Mouse (Mus musculus) kidney, postnatal 0 days (tissue): ENCODE measurements around the gene Gimap1. TPM values are rescaled to one million over a fixed set of nuclear protein-coding genes. Genes with fewer than 3 reads are reported as not detected.

Source experiments
- ATAC-seq: fragments of 200-750 bp; cut with Nextera tagmentation; replicated peaks from 2 replicates; pipeline ENCODE4 v1.8.0; 2017; ENCODE audit warnings: low read depth, moderate number of reproducible peaks, moderate TSS enrichment, moderate library complexity; ENCODE audit not compliant: low FRiP score
- DNase-seq: peaks from one replicate; pipeline ENCODE4 v3.0.0-alpha.2; 2016; ENCODE audit warnings: low spot score
- H3K27ac ChIP-seq: fragments of 300-500 bp; sonication (generic); 2 replicates; pipeline ENCODE4 v1.5.1; 2014; ENCODE audit warnings: mild to moderate bottlenecking
- H3K27me3 ChIP-seq: fragments of 300-500 bp; sonication (generic); 2 replicates; pipeline ENCODE4 v1.6.1; 2014; ENCODE audit warnings: low read length, mixed read lengths; ENCODE audit not compliant: insufficient read depth
- H3K36me3 ChIP-seq: fragments of 300-500 bp; sonication (generic); 2 replicates; pipeline ENCODE4 v1.6.1; 2014; ENCODE audit warnings: low read length, mixed read lengths; ENCODE audit not compliant: insufficient read depth
- H3K4me1 ChIP-seq: fragments of 300-500 bp; sonication (generic); replicated peaks from 2 replicates; pipeline ENCODE4 v1.6.1; 2014; ENCODE audit warnings: antibody characterized with exemption, low read length, mixed read lengths; ENCODE audit not compliant: insufficient read depth
- H3K4me2 ChIP-seq: fragments of 300-500 bp; sonication (generic); 2 replicates; pipeline ENCODE4 v1.6.1; 2014; ENCODE audit warnings: mild to moderate bottlenecking, low read length, moderate library complexity, mixed read lengths
- H3K4me3 ChIP-seq: fragments of 300-500 bp; sonication (generic); replicated peaks from 2 replicates; pipeline ENCODE4 v1.5.1; 2014; ENCODE audit warnings: low read depth, low read length
- H3K9ac ChIP-seq: fragments of 300-500 bp; sonication (generic); 2 replicates; pipeline ENCODE4 v1.6.1; 2014; ENCODE audit warnings: low read depth, low read length
- H3K9me3 ChIP-seq: fragments of 300-500 bp; sonication (generic); replicated peaks from 2 replicates; pipeline ENCODE4 v1.6.1; 2016; ENCODE audit warnings: low read length, inconsistent platforms, mixed read lengths
- CTCF ChIP-seq: IDR thresholded peaks from 2 replicates; pipeline ENCODE4 v1.5.1; 2016; ENCODE audit warnings: antibody characterized with exemption, low read depth, mild to moderate bottlenecking, moderate library complexity
- WGBS: fragments of 180-500 bp; shearing (Covaris S2); extraction: QIAGEN DNeasy Blood & Tissue Kit; methylation state at CpG from one replicate; pipeline ENCODE4 v1.1.7; 2014; 5-methylcytosine and 5-hydroxymethylcytosine counted together
- polyA plus RNA-seq: library from polyadenylated mRNA; unstranded; fragments of >200 nt; fragmentation: Nextera tagmentation; extraction: Ambion mirVana; gene quantifications from 2 replicates; pipeline ENCODE4 v1.2.1, GENCODE M21; 2015

Gimap1 gene
- polyA plus RNA-seq, 1 experiment from 2014 or later = 26.8 TPM

- Histone ChIP-seq H3K9ac (no peak overlapping the region), H3K4me3 (no peak overlapping the region), H3K9me3 (no peaks in the 10 kb centered on the region), H3K4me2 (no peak overlapping the region), H3K4me1 (no peaks in the 10 kb centered on the region), H3K27me3 (no peaks in the 10 kb centered on the region), H3K36me3 (no peaks in the 10 kb centered on the region), H3K27ac (peak overlapping the region; percentile 51)
- no peak for ATAC-seq
- peak; percentile 82 for DNase-seq
- TF ChIP-seq CTCF = no peak
- 46% methylated on average over 1 of the region's 1 CpGs for WGBS
Observed at GRCm38 (mm10) chr6:48785189-48785588, 46.3 kb downstream of the Gimap1 start.

- ATAC-seq (no peak), DNase-seq (peak; percentile 48)
- Histone ChIP-seq H3K4me1 (no peaks in the 10 kb centered on the region), H3K4me2 (no peak overlapping the region), H3K27ac (peak overlapping the region; percentile 51; the same call in 1 of the 2 replicates), H3K36me3 (no peaks in the 10 kb centered on the region), H3K9me3 (no peaks in the 10 kb centered on the region), H3K4me3 (no peak overlapping the region), H3K9ac (no peak overlapping the region), H3K27me3 (no peaks in the 10 kb centered on the region)
- no peak for TF ChIP-seq CTCF
- 63% methylated on average over 2 of the region's 2 CpGs for WGBS
Observed at GRCm38 (mm10) chr6:48785601-48786000, 46.7 kb downstream of the Gimap1 start.

GRCm38 (mm10) chr6:48787867-48788266 lies 49.0 kb downstream of the Gimap1 start:
- Histone ChIP-seq H3K9me3 (no peaks in the 10 kb centered on the region), H3K27ac (no peak overlapping the region), H3K4me2 (no peak overlapping the region), H3K36me3 (no peaks in the 10 kb centered on the region), H3K9ac (no peak overlapping the region), H3K4me1 (no peaks in the 10 kb centered on the region), H3K27me3 (no peaks in the 10 kb centered on the region), H3K4me3 (no peak overlapping the region)
- 79% methylated on average over 2 of the region's 2 CpGs for WGBS
- no peak for DNase-seq
- no peak for ATAC-seq
- TF ChIP-seq CTCF = no peak

Other genes starting within 250 kb of the Gimap1 start
- 31.1 and 34.6 TPM in 2 replicates for gene Atp6v0e2, start 201.4 kb upstream of the Gimap1 start, polyA plus RNA-seq
- 11.5 and 11.9 TPM in 2 replicates for gene Lrrc61, start 184.3 kb upstream of the Gimap1 start, polyA plus RNA-seq
- 66.8 and 80.3 TPM in 2 replicates for gene Rarres2, start 166.3 kb upstream of the Gimap1 start, polyA plus RNA-seq
- 0.38 TPM in 1 of 2 replicates, not detected in the other for gene Gm45021, start 149.4 kb upstream of the Gimap1 start, polyA plus RNA-seq
- 37.4 and 43.5 TPM in 2 replicates for gene Repin1, start 145.2 kb upstream of the Gimap1 start, polyA plus RNA-seq
- not detected in 2 replicates for gene Gm44965, start 145.1 kb upstream of the Gimap1 start, polyA plus RNA-seq
- gene Zfp775, start 137.0 kb upstream of the Gimap1 start, polyA plus RNA-seq = 6.4 and 7.7 TPM in 2 replicates
- gene AI854703, start 112.3 kb upstream of the Gimap1 start, polyA plus RNA-seq = 7.1 and 7.9 TPM in 2 replicates
- 4.2 and 4.5 TPM in 2 replicates for gene Gimap8, start 91.8 kb upstream of the Gimap1 start, polyA plus RNA-seq
- 13.7 and 15.2 TPM in 2 replicates for gene Gimap9, start 62.9 kb upstream of the Gimap1 start, polyA plus RNA-seq
- gene Gimap4, start 54.5 kb upstream of the Gimap1 start, polyA plus RNA-seq = 71.3 and 75.4 TPM in 2 replicates
- gene Gimap6, start 30.8 kb upstream of the Gimap1 start, polyA plus RNA-seq = 60.1 and 60.6 TPM in 2 replicates
- gene Gm28053, start 20.4 kb upstream of the Gimap1 start, polyA plus RNA-seq = 2.7 and 3.2 TPM in 2 replicates
- gene Gimap7, start 20.4 kb upstream of the Gimap1 start, polyA plus RNA-seq = 0.10 and 0.14 TPM in 2 replicates
- gene Gimap5, start 7.1 kb downstream of the Gimap1 start, polyA plus RNA-seq = 26.4 and 32.2 TPM in 2 replicates
- gene Gimap3, start 31.8 kb downstream of the Gimap1 start, polyA plus RNA-seq = 0.13 and 0.17 TPM in 2 replicates
- gene Tmem176a, start 101.9 kb downstream of the Gimap1 start, polyA plus RNA-seq = 315 and 333 TPM in 2 replicates
- gene Tmem176b, start 102.4 kb downstream of the Gimap1 start, polyA plus RNA-seq = 669 and 685 TPM in 2 replicates
- 9.9 and 11.0 TPM in 2 replicates for gene Aoc1, start 133.8 kb downstream of the Gimap1 start, polyA plus RNA-seq
- not detected in 2 replicates for gene 1600015I10Rik, start 190.8 kb downstream of the Gimap1 start, polyA plus RNA-seq
- not detected in 2 replicates for gene Doxl2, start 235.9 kb downstream of the Gimap1 start, polyA plus RNA-seq
- gene Svs1, start 247.8 kb downstream of the Gimap1 start, polyA plus RNA-seq = not detected in 2 replicates